Mouse (Mus musculus): ENCODE measurements around the gene Kif26b.

DNA sequence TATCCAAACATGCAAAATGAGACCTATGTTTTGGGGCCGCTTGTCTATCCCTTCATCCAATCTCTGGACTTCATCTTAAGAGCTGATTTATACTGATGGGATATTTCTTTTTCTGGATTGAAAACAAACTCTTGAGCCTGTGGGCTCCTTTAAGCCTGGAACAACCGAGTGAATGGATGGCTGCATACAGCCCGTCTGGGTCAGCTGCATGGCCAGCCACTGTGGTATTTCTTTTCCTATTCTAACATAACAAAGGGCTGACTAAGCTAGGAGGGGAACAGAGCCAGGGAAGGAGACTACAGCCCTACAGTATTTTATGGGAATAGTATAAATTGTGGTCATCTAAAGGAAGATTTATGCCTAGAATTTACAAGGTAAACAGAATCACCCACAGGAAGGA lies 229.5 kb downstream of the Kif26b start:
- TF ChIP-seq EP300 (IDR thresholded peaks at IDR 0.05), result no peak
- no peak for TF ChIP-seq CTCF (IDR thresholded peaks at IDR 0.05)
